Mouse (Mus musculus) testis, adult 10 weeks (tissue): ENCODE data around the gene Ak2. TPM values are rescaled to one million over a fixed set of nuclear protein-coding genes. Genes with fewer than 3 reads are reported as not detected.

Source experiments
- polyA plus RNA-seq: library from polyadenylated mRNA; stranded (reverse); fragments of 350-450 nt; fragmentation: Illumina TruSeq; extraction: RNeasy Lipid Tissue Mini Kit (QIAGEN cat#74804); gene quantifications from one replicate; pipeline ENCODE4 v1.2.3, GENCODE M21; 2014; ENCODE audit warnings: low read depth, low replicate concordance

Gene Ak2
- 39.6 TPM for polyA plus RNA-seq

GRCm38 (mm10) chr4:128991500-128992008 is at the start of gene Ak2:
Gene Ak2, plus strand, starts transcription at chr4:128991958.

GRCm38 (mm10) chr4:128962029-128962925 is 29.5 kb upstream of the Ak2 start, which contains the start of gene Azin2:
Gene Azin2, minus strand, starts transcription at chr4:128962442.

GRCm38 (mm10) chr4:129058207-129059092 is 66.7 kb downstream of the Ak2 start, which contains the start of gene Rnf19b:
Gene Rnf19b, plus strand, starts transcription at chr4:129058271.

Other genes starting within 250 kb of the Ak2 start
- not detected for gene A3galt2, start 236.6 kb upstream of the Ak2 start, polyA plus RNA-seq
- 1.4 TPM for gene Zfp362, start 185.9 kb upstream of the Ak2 start, polyA plus RNA-seq
- gene Trim62, start 108.4 kb upstream of the Ak2 start, polyA plus RNA-seq = 1.9 TPM
- 1.0 TPM for gene Azin2, start 29.5 kb upstream of the Ak2 start, polyA plus RNA-seq
- gene Rnf19b, start 66.3 kb downstream of the Ak2 start, polyA plus RNA-seq = 156 TPM
- not detected for gene Tmem54, start 113.6 kb downstream of the Ak2 start, polyA plus RNA-seq
- 1.5 TPM for gene Hpca, start 130.1 kb downstream of the Ak2 start, polyA plus RNA-seq
- gene Fndc5, start 145.0 kb downstream of the Ak2 start, polyA plus RNA-seq = 7.4 TPM
- 116 TPM for gene S100pbp, start 197.8 kb downstream of the Ak2 start, polyA plus RNA-seq
- 4.9 TPM for gene Yars, start 197.8 kb downstream of the Ak2 start, polyA plus RNA-seq